Mouse (Mus musculus): Measurements from ENCODE around the gene Nptx1. TPM values are rescaled to one million over a fixed set of nuclear protein-coding genes. Genes with fewer than 3 reads are reported as not detected.

Gene Nptx1
- polyA plus RNA-seq (2012; rRNA removed; ENCODE audit: low replicate concordance), result 0.17 and 7.0 TPM in 2 replicates

GRCm38 (mm10) chr11:119547183-119547921, at the start of gene Nptx1:
TSS of gene Nptx1 (minus strand) at chr11:119547753.

DNA sequence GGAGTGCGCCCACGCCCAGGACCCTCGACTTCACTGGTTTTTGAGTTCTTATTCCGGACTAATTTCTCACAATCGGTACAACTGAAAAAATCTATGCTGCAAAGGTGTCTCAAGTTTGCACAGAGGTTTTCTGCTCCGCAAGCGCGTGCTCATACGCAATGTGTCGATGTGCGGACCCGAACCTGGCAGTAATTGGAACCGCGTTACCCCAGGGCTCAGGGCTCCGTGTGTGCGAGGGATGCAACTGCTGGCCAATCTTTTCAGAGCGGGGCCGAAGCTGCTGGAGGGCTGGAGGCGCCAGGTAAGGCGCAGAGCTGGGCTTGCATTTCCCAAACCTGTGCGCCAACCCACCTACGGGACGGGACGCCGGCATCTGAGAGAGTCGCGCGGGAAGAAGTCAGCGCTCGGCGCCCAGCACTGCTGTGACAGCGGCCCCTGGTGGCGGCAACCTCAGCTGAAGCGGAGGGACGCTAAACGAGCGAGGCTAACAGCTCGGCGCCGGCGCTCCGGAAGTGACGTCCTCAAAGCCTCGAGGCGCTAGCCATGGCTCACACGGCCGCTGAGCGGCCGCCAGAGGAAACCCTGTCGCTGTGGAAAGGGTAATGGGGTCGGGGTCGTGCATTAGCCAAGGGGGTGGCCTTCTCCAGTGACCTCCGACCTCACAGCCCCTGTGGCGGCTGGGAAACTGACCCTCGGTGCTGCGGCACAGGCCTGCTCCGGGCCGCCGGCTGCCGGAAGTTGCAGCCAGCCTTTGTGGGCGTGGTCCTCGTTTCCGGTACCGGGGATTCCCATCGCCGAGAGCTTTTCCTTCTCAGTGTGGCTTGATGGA, 56.5 kb downstream of the Nptx1 start, which contains the start of gene Endov:
Gene Endov (plus strand): TSS at position 487 of the 829 bp plus-strand sequence.

Other genes starting within 250 kb of the Nptx1 start
- 83.2 and 127 TPM in 2 replicates for gene Eif4a3, start 247.7 kb downstream of the Nptx1 start, polyA plus RNA-seq (2012; rRNA removed; ENCODE audit: low replicate concordance)
- 0.27 and 0.53 TPM in 2 replicates for gene Card14, start 240.0 kb downstream of the Nptx1 start, polyA plus RNA-seq (2012; rRNA removed; ENCODE audit: low replicate concordance)
- gene Sgsh, start 192.2 kb downstream of the Nptx1 start, polyA plus RNA-seq (2012; rRNA removed; ENCODE audit: low replicate concordance), result 34.0 and 43.9 TPM in 2 replicates
- gene Slc26a11, start 192.2 kb downstream of the Nptx1 start, polyA plus RNA-seq (2012; rRNA removed; ENCODE audit: low replicate concordance), result 21.1 and 27.0 TPM in 2 replicates
- 33.5 and 46.4 TPM in 2 replicates for gene Rnf213, start 154.7 kb downstream of the Nptx1 start, polyA plus RNA-seq (2012; rRNA removed; ENCODE audit: low replicate concordance)
- gene Endov, start 56.4 kb downstream of the Nptx1 start, polyA plus RNA-seq (2012; rRNA removed; ENCODE audit: low replicate concordance), result 18.2 and 26.6 TPM in 2 replicates
- 25.8 and 35.7 TPM in 2 replicates for gene Rptor, start 55.2 kb upstream of the Nptx1 start, polyA plus RNA-seq (2012; rRNA removed; ENCODE audit: low replicate concordance)

Measured in subcutaneous adipose tissue, adult 2 months (tissue).